Mouse (Mus musculus): ENCODE measurements around the gene Mdm2. TPM values are rescaled to one million over a fixed set of nuclear protein-coding genes. Genes with fewer than 3 reads are reported as not detected.

The Mdm2 gene
- total RNA-seq, 2 experiments from 2014 or later, result 39.6 to 48.6 TPM

- no peak for DNase-seq (ENCODE audit: low spot score in 2 of 2)
These were observed 37.9 kb downstream of the Mdm2 start for GRCm38 (mm10) chr10:117672693-117673092.

DNA sequence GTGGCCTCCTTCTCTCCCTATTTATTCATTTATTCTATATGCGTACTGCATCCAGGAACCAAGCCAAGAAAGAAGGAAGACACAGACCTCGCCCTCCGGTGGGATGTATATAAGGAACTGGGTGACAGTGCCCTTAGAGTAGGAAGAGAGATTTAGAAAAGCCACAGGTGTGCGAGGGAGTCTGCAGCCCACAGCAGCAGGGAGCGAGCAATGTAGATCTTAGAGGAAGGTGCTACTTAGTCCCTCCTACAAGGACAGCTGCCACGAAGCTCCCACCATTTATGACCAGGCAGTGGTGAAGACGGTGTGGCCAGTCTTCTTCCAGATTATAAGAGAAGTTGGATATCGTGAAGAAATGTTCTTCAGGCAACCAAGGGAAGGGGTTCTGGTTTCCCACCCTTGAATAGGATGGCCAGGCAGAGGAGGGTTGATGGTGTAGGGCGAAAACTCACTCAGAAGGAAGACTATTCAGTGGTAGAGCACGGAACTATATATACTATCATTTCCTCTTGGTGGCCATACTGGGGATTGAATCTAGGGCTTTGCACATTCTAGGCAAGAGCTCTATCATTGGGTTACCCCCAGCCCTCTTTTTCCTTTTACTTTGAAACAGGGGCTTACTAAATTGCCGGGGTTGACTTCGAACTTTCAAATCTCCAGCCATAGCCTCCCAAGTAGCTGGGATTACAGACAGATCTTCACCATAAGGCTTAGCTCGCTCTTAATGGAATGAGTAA, 38.5 kb downstream of the Mdm2 start:
- DNase-seq (ENCODE audit: low spot score in 2 of 2), result no peak

DNA sequence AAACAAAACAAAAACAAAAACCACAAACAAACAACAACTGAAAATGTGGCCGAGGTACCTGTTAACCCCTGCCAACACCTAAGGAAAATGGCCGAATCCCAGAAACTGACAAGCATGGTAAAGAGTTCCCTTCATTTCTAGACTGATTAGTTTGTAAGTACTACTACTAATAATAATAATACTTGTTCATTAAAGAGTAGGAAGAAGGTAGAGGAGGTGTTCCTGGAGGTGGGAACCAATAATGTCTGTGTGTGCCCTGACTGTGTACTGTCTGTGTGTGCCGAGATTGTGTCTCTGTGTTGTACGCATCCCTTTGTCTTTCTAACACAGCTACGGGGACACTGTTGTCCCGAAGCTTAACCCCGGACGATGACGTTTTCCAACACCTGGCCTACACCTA, 39.3 kb downstream of the Mdm2 start:
- no peak for DNase-seq (ENCODE audit: low spot score in 2 of 2)

- no peak for DNase-seq (ENCODE audit: low spot score in 2 of 2)
These were observed 39.8 kb downstream of the Mdm2 start for GRCm38 (mm10) chr10:117670791-117671190.

DNA sequence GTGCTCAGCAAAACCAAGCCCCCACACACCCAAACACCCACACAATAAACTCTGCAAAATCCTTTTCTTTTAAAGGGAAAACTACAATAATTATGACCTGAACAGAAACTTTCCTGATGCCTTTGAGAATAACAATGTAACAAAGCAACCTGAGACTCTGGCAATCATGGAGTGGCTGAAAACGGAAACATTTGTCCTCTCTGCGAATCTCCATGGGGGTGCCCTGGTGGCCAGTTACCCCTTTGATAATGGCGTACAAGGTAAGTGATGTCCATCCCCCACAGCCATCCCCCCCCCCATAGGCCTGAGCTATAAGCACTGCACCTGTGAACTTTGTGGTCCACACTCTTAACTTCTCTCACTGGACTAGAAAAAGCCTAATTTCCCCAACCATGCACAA, 40.5 kb downstream of the Mdm2 start:
- DNase-seq (ENCODE audit: low spot score in 2 of 2), result no peak

DNA sequence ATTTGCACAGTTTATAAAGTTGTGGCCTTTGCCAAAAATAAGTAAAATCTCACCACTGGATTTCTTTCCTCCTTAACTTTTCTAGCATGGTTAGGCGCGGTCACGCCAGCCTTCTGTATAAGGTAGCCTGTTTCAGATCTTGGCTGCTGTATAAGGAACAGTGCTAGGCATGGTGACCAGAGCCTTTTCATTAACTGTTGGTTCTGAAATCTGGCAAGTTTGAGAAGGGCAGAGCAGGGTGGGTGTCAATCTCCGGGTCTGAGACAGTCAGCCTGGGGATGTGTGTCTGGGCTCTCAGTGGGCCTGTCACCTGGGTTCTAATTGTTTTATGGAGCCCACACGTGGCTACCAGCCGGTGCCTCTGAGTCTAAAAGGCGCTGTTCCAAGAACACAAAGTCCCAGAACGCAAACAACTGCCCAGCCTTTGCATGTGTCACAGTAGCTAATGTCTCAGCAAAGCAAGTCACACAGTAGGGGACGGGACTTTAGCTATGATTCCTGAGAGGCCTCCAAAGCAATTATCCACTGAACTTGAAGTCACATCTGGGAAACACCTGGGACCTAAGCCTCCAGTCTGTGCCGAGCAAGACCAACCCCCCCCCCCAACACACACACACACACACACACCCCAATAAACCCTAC, 41.0 kb downstream of the Mdm2 start:
- DNase-seq (ENCODE audit: low spot score in 2 of 2), result no peak

- DNase-seq (ENCODE audit: low spot score in 2 of 2), result no peak
These were observed 41.8 kb downstream of the Mdm2 start for GRCm38 (mm10) chr10:117668546-117669300.

DNA sequence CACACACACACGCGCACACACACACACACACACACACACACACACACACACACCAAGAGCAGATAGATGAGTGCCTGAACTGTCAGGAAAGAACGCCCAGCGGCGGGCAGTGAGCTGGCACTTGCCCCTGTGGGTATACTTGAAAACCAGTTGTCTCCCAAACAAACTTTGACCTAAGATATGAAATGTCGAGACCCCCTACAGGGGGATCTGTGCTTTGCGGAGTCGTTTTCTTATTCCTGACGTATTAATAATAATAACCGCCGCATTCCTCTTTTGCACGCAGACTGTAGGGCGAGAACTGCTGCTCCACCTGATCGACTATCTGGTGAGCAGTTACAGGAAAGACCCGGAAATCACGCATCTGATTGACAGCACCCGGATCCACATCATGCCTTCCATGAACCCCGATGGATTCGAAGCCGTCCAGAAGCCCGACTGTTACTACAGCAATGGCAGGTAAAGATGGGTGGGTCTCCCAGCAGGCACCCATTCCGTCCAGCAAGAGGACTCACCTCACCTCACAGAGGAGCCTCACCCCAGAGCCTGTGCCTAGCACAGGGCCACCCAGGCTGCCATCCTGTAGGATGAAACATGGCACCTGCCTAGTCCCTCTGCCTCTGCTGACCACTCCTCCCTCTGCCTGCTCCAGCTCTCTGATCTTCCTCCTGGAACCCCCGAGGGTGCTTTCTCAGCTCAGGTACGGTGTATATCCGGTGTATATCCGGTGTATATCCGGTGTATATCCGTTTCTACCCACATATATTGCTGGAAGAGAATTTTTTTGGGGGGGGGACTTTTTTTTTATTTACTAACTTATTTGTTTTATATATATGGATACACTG, 42.7 kb downstream of the Mdm2 start:
- no peak for DNase-seq (ENCODE audit: low spot score in 2 of 2)

DNA sequence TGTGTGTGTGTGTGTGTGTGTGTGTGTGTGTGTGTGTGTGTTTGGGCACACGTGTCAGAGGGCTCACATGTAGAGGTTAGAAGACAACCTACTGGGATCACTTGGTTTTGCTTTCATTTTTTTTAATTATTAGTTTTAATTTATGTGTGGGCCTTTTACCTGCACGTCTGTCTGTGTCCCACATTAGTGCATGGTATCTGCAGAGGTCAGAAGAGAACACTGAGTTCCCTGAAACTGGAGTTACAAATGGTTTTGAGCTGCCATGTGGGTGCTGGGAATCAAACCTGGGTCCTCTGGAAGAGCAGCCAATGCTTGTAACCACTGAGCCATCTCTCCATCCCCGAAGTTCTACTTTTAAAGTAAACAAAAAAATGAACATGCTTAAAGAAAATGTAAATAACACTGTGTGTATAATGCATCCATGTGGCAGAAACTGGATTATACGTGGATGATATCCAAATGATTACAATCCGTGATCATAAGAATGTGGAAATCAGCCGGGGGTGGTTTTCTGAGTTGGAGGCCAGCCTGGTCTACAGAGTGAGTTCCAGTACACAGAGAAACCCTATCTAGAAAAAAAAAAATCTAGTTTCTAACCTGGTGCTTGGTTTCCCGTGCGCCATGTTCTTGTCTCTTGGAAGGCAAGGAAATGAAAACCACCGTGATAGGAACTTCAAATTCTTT, 43.5 kb downstream of the Mdm2 start:
- DNase-seq (ENCODE audit: low spot score in 2 of 2), result no peak

GRCm38 (mm10) chr10:117666361-117666760, 44.2 kb downstream of the Mdm2 start:
- no peak for DNase-seq (ENCODE audit: low spot score in 2 of 2)

- no peak for DNase-seq (ENCODE audit: low spot score in 2 of 2)
These were observed 44.9 kb downstream of the Mdm2 start for GRCm38 (mm10) chr10:117665376-117666275.

DNA sequence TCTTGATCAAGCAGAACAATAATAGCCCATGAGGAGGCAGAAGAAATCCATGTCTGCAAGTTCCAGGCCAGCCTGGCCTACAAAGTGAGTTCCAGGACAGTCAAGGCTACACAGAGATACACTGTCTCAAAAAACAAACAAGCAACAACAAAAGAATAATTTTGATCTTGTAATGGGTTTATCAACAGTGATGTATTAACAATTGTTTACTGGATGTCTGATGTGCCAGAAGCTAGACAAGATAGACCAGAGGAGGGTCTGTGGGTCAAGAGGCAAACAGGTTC, 45.7 kb downstream of the Mdm2 start:
- no peak for DNase-seq (ENCODE audit: low spot score in 2 of 2)

DNA sequence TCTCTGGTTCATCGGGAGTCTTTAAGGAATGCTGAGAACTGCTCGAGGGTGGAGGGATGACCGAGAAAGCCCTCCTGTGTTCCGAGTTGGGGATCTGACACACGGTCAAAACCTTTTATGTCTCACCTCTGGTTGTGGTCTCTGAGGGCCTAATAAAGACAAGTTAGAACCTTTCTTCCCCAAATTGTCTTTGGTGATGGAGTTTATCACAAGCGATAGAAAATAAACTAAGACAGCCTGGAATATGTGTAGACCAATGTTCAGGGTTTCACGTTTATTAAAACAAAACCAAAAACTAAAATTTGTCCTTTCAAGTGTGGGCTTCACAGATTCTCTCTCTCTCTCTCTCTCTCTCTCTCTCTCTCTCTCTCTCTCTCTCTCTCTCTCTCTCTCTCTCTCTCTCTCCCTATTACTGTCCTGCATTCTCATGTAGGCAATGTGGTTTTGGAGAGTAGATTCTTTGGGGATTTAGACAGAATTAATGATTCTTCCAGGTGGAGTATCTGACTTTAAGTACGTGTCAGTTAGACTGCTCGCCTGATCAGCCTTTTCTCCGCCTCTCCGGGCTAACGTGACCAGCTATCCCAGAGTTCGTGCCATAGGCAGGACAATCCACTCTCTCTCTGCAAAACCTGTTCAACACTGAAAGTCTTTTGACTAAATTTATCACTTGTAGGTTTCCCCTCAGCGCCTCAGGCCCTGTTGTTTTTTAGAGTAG, 46.2 kb downstream of the Mdm2 start:
- no peak for DNase-seq (ENCODE audit: low spot score in 2 of 2)

DNA sequence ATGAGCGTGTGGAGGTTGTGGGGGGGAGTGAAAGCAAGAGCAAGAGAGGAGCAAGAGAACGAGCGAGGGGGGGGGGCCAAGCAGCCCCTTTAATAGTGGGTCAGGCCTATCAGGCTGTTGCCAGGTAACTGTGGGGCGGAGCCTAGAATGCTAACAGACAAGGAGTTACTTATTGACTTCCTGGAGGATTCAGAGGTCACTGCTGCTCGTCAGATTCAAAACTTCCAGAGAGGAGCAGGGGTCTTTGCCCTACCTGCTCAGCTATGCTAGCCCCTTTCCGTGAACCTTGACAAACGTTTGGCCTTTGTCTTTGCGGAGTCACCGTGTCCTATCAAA, 46.7 kb downstream of the Mdm2 start:
- no peak for DNase-seq (ENCODE audit: low spot score in 2 of 2)

DNA sequence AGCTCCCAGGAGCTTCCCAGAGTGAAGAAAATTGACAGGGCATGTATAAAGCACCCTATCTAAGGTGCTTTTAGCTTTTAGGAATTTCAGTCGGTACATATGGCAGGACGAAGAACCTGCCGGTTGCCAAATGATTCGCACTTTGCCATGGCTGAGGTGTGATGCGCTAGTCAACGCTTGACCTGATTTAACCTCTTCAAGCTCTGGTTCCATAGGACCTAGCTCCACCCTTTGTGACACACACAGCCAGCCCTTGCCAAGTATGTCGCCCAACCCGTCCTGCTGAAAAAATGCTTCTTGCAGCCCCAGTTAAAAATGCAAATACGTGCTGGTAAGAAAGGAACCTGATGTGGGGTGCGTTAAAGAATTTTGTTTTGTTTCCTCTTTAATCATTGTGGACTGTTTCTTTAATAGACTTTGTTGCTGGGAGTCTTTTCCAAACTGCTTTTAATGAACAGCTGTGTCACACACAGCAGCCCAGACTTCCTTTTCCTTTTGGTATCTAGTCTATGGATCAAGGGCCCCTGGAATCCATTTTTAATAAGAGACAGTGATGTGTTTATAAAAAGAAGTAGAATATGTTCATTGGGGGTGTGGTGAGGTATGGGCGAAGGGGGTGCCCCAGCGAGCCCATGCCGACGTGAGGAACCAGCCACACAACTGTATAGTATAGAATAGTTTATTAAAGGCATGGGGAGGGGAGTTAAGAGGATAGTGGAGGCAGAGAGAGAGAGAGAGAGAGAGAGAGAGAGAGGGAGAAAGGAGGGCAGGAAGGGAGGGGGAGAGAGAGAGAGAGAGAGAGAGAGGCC, 47.3 kb downstream of the Mdm2 start:
- DNase-seq (ENCODE audit: low spot score in 2 of 2), result no peak

DNA sequence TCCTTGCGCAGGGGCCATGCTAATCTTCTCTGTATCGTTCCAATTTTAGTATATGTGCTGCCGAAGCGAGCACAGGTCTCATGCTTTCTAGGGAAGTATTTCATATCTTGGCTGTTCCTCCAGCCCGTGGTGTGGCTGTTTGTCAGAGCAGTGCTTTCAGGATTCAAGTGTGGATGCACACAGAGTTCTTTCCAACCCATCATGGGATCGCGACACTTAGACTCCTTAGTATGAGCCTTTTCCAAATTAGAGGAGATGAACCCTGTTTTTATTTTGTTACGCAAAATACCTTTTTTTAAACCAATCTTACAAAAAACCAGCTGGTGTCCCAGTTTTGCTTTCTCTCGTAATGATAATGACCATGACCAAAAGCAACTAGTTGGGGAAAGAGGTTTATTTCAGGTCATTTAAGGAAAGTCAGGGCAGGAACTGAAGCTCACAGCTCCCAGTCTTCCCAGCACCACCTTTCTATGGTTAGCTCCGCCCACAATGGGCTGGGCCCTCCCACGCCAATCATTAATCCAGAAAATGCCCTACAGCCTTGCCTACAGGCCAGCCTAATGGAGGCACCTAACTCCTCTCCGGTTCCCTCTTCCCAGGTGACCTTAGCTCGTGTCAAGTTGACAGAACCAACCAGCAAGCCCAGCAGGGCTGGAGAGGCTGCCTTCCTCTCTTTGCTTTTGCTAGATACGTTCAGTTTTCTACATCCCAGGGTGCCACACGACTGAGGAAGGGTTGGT, 48.1 kb downstream of the Mdm2 start:
- no peak for DNase-seq (ENCODE audit: low spot score in 2 of 2)

DNA sequence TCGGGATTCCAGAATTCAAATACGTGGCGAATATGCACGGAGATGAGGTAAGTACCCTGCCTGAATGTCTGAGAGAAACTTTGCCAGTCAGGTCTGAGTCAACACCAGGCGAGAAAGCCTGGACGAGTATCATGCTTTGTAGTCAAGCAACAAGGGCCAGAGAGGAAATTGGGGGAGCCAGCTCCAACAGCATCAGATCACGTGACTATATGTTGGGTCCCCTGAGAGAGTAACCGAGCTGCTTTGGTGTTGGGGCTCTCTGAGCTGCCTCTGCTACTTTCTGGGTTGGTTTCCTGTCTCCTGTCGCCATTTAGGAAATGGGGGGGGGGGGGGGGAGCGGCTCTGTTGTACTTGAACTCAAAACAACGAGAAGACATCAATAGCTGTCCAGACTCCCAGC, 50.7 kb downstream of the Mdm2 start:
- no peak for DNase-seq (ENCODE audit: low spot score in 2 of 2)

GRCm38 (mm10) chr10:117659430-117659813, 51.1 kb downstream of the Mdm2 start:
- no peak for DNase-seq (ENCODE audit: low spot score in 2 of 2)
